ENCODE assay signal across 13 mouse cellular contexts in the genomic region with DNA sequence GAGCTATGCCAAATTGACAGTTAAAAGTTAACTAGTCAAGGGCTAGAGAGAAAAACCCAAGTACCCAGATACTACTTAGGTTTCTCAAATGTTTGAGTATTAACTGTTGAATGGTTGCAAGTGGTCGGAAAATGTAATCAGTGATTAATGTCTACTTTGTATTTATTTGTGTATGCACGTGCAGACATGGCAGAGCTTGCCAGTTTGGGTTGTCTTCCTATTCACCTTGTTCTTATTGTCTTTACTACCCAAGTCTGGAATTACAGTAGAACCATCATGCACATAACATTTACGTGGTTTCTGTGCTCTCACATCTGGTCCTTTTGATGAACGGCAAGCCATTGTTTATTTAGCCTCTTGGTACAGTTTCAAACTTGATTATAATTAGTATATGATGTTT. TPM values are rescaled to one million over a fixed set of nuclear protein-coding genes. Genes with fewer than 3 reads are reported as not detected.
DNase-seq lines count a peak whose midpoint lies in the region; ATAC-seq and TF ChIP-seq lines count a peak whose summit lies in the region.
"Had no signal": no experiment of that assay in that cellular context is flagged by ENCODE, and none has a peak within 500 bp of the region (broad histone marks: within the 10 kb centered on the region; RNA-seq: fewer than 3 reads in every experiment).

No protein-coding gene starts in this region.

- H3K4me1 ChIP-seq in kidney, adult 2 months (ENCODE audit: control insufficient read depth, insufficient read depth, low read length) = peaks cover 3% of the 10 kb centered on the region; the same call in 1 of the 2 replicates
- peaks cover 1 to 40% of the 10 kb centered on the region in 2 experiments; a peak in 2 of 4 replicates for H3K4me1 ChIP-seq in CH12.LX (ENCODE audit: control insufficient read depth in 1 of 2, insufficient read depth in 2 of 2)
- H3K4me1 ChIP-seq in intestine, postnatal 0 days (replicated peaks; ENCODE audit: control insufficient read depth, insufficient read depth, low read length) = no peaks in the 10 kb centered on the region

- no peak for TF ChIP-seq CTCF in kidney, adult 2 months (conservative IDR thresholded peaks at IDR 0.05; ENCODE audit: insufficient read depth, insufficient read length, low read depth, low read length)
- no peak for TF ChIP-seq CTCF in CH12.LX (conservative IDR thresholded peaks at IDR 0.05 in 1 of 2, IDR thresholded peaks at IDR 0.05 in 1 of 2; ENCODE audit: low read depth in 2 of 2, low read length in 2 of 2)
- TF ChIP-seq CTCF in intestine, postnatal 0 days (IDR thresholded peaks at IDR 0.05; ENCODE audit: low read depth) = no peak

- H3K4me3 ChIP-seq in kidney, adult 2 months (ENCODE audit: insufficient read depth, low read depth, low read length) = no peak overlapping the region
- peak overlapping the region in 2 of 3 experiments; percentile 61 to 94 for H3K4me3 ChIP-seq in CH12.LX (replicated peaks in 1 of 3; ENCODE audit: low read depth in 2 of 3, low read length in 2 of 3, poor library complexity in 1 of 3)
- no peak overlapping the region for H3K4me3 ChIP-seq in intestine, postnatal 0 days (ENCODE audit: low read depth, low read length)

- H3K27me3 ChIP-seq in kidney, adult 2 months (replicated peaks; ENCODE audit: control insufficient read depth, insufficient read depth, low read length) = no peaks in the 10 kb centered on the region
- H3K27me3 ChIP-seq in CH12.LX (replicated peaks) = no peaks in the 10 kb centered on the region
- H3K27me3 ChIP-seq in intestine, postnatal 0 days (replicated peaks; ENCODE audit: control insufficient read depth, insufficient read depth, low read length) = no peaks in the 10 kb centered on the region
- H3K27me3 ChIP-seq: Patski had no signal

- no peak for TF ChIP-seq POLR2A in kidney, adult 2 months (IDR thresholded peaks at IDR 0.05; ENCODE audit: low read depth, low read length)
- TF ChIP-seq POLR2A in CH12.LX (IDR thresholded peaks at IDR 0.05; ENCODE audit: low read depth, low read length) = no peak

- peaks cover 57% of the 10 kb centered on the region for H3K79me2 ChIP-seq in CH12.LX (replicated peaks; ENCODE audit: control insufficient read depth, extremely low read depth, insufficient read depth, poor library complexity, severe bottlenecking)

- peaks cover 18% of the 10 kb centered on the region for H3K36me3 ChIP-seq in kidney, adult 2 months (ENCODE audit: control insufficient read depth, insufficient read depth, low read length)
- peaks cover 47 to 67% of the 10 kb centered on the region in 2 experiments for H3K36me3 ChIP-seq in CH12.LX (replicated peaks in 1 of 2; ENCODE audit: control insufficient read depth in 1 of 2, insufficient read depth in 1 of 2, low read length in 1 of 2)
- H3K36me3 ChIP-seq in intestine, postnatal 0 days (ENCODE audit: control insufficient read depth, insufficient read depth) = peaks cover 42% of the 10 kb centered on the region

- no peak for ATAC-seq in intestine, postnatal 0 days
- ATAC-seq: Patski had no signal

- TF ChIP-seq RAD21 in CH12.LX (IDR thresholded peaks at IDR 0.05; ENCODE audit: low read depth, low read length) = no peak

- H3K9ac ChIP-seq in CH12.LX (ENCODE audit: insufficient read depth, low read depth) = peak overlapping the region; percentile 90
- H3K9ac ChIP-seq in intestine, postnatal 0 days (ENCODE audit: low read depth, low read length) = no peak overlapping the region

- dilution Hi-C loops in CH12.LX (cut with MboI; ENCODE audit: extremely low pct_ligation_motif_present, extremely low pct_unique_long_range_greater_than_20kb, low sequenced_read_pairs) = no loop called here

- DNase-seq in kidney, adult 2 months = peak; percentile 38
- no peak for DNase-seq in kidney, adult 11 months
- peak; percentile 16 for DNase-seq in 416B (ENCODE audit: low read depth)
- no peak for DNase-seq in CH12.LX (ENCODE audit: extremely low read depth)
- DNase-seq in spleen, postnatal 4 days (ENCODE audit: low spot score in 2 of 2) = no peak
- no peak for DNase-seq in urinary bladder, adult 2 months (ENCODE audit: low spot score)
- DNase-seq: adrenal gland, postnatal 36 days; cerebellum, adult 9-10 months; kidney, adult 8-10 months; spleen, adult 18-20 months; thymus, postnatal 4 days had no signal

- H3K4me2 ChIP-seq in CH12.LX (ENCODE audit: insufficient read depth, low read depth, poor library complexity, severe bottlenecking) = peak overlapping the region; percentile 98
- H3K4me2 ChIP-seq in intestine, postnatal 0 days (replicated peaks; ENCODE audit: low read depth) = peak overlapping the region; percentile 30; the same call in 1 of the 2 replicates

- no peaks in the 10 kb centered on the region for H3K9me3 ChIP-seq in CH12.LX (replicated peaks; ENCODE audit: low read length)
- no peaks in the 10 kb centered on the region for H3K9me3 ChIP-seq in intestine, postnatal 0 days (ENCODE audit: control insufficient read depth)

- TF ChIP-seq EP300 in CH12.LX (IDR thresholded peaks at IDR 0.05; ENCODE audit: low read length) = no peak

- H3K27ac ChIP-seq in kidney, adult 2 months (ENCODE audit: insufficient read depth, low read depth, low read length) = no peak overlapping the region
- H3K27ac ChIP-seq in CH12.LX (ENCODE audit: insufficient read depth, low read depth) = no peak overlapping the region
- no peak overlapping the region for H3K27ac ChIP-seq in intestine, postnatal 0 days (ENCODE audit: low read depth, low read length)

- in situ Hi-C loops in CH12.LX (cut with MboI; ENCODE audit: low pct_ligation_motif_present, low pct_unique_long_range_greater_than_20kb, low sequenced_read_pairs) = no loop called here

- 38% methylated on average over 4 of the region's 4 CpGs for WGBS in kidney, adult 2 months
- 39% methylated on average over 4 of the region's 4 CpGs for WGBS in intestine, postnatal 0 days

TF ChIP-seq in CH12.LX, 34 proteins besides CTCF, POLR2A, EP300 and RAD21:
- TF ChIP-seq CHD1 (IDR thresholded peaks at IDR 0.05; ENCODE audit: low read depth, low read length) = 0 out of 2 replicates have a peak, but pooled peaks have one; percentile 40
- no peak for TF ChIP-seq E2F4 (IDR thresholded peaks at IDR 0.05; ENCODE audit: insufficient replicate concordance, low read depth, low read length)
- TF ChIP-seq JUND (conservative IDR thresholded peaks at IDR 0.05; ENCODE audit: low read depth, low read length) = no peak
- peak; percentile 60 for TF ChIP-seq BHLHE40 (IDR thresholded peaks at IDR 0.05; ENCODE audit: low read depth, low read length)
- no peak for TF ChIP-seq ELF1 (IDR thresholded peaks at IDR 0.05; ENCODE audit: low read depth, low read length)
- TF ChIP-seq MXI1 (IDR thresholded peaks at IDR 0.05; ENCODE audit: low read depth, low read length) = peak; percentile 62; the same call in 1 of the 2 replicates
- TF ChIP-seq MYC (IDR thresholded peaks at IDR 0.05; ENCODE audit: low read depth, low read length) = no peak
- TF ChIP-seq SIN3A (IDR thresholded peaks at IDR 0.05; ENCODE audit: low read length) = peak; percentile 48; the same call in 1 of the 2 replicates
- no peak for TF ChIP-seq USF1 (IDR thresholded peaks at IDR 0.05; ENCODE audit: low read depth, low read length)
- TF ChIP-seq JUN (IDR thresholded peaks at IDR 0.05; ENCODE audit: insufficient read depth, low read depth, low read length) = no peak

RNA-seq across cellular contexts. Expression of a gene that starts 3.2 kb away (rescaled TPM):
- 137 and 184 TPM in 2 replicates for polyA plus RNA-seq in kidney, adult 2 months (2012; rRNA removed)
- 5.0 and 5.3 TPM in 2 replicates for total RNA-seq in CH12.LX (2012; rRNA removed)
- 10.9 and 12.0 TPM in 2 replicates for total RNA-seq in CH12.LX (2014; rRNA removed)
- polyA plus RNA-seq in CH12.LX (2012; ENCODE audit: insufficient read length, low read depth) = 20.2 and 22.4 TPM in 2 replicates
- polyA plus RNA-seq in intestine, postnatal 0 days (2015; fragmentation: Nextera tagmentation; extraction: Ambion mirVana) = 15.4 and 19.1 TPM in 2 replicates
- 50.2 and 50.7 TPM in 2 replicates for polyA plus RNA-seq in urinary bladder, adult 2 months (2012; rRNA removed)

RNA-seq across cellular contexts. Expression of a gene that starts 3.4 kb away (rescaled TPM):
- 8.9 and 11.5 TPM in 2 replicates for polyA plus RNA-seq in kidney, adult 2 months (2012; rRNA removed)
- 1,079 and 1,089 TPM in 2 replicates for total RNA-seq in CH12.LX (2012; rRNA removed)
- total RNA-seq in CH12.LX (2014; rRNA removed) = 249 and 299 TPM in 2 replicates
- 181 and 204 TPM in 2 replicates for polyA plus RNA-seq in CH12.LX (2012; ENCODE audit: insufficient read length, low read depth)
- polyA plus RNA-seq in intestine, postnatal 0 days (2015; fragmentation: Nextera tagmentation; extraction: Ambion mirVana) = 41.5 and 43.0 TPM in 2 replicates
- 55.9 and 65.1 TPM in 2 replicates for polyA plus RNA-seq in urinary bladder, adult 2 months (2012; rRNA removed)

RNA-seq across cellular contexts. Expression of a gene that starts 29.7 kb away (rescaled TPM):
- 20.5 and 21.3 TPM in 2 replicates for polyA plus RNA-seq in kidney, adult 2 months (2012; rRNA removed)
- total RNA-seq in CH12.LX (2012; rRNA removed) (35.5 and 39.7 TPM in 2 replicates), CH12.LX (2014; rRNA removed) (59.8 and 70.7 TPM in 2 replicates)
- 57.0 and 58.6 TPM in 2 replicates for polyA plus RNA-seq in CH12.LX (2012; ENCODE audit: insufficient read length, low read depth)
- 18.1 and 20.4 TPM in 2 replicates for polyA plus RNA-seq in intestine, postnatal 0 days (2015; fragmentation: Nextera tagmentation; extraction: Ambion mirVana)
- polyA plus RNA-seq in urinary bladder, adult 2 months (2012; rRNA removed) = 35.6 and 42.1 TPM in 2 replicates

RNA-seq across cellular contexts. Expression of a gene that starts 48.2 kb away (rescaled TPM):
- polyA plus RNA-seq in kidney, adult 2 months (2012; rRNA removed) = 2.9 and 3.1 TPM in 2 replicates
- total RNA-seq in CH12.LX (2012; rRNA removed) (20.4 and 23.8 TPM in 2 replicates), CH12.LX (2014; rRNA removed) (27.1 and 27.2 TPM in 2 replicates)
- 29.9 and 31.4 TPM in 2 replicates for polyA plus RNA-seq in CH12.LX (2012; ENCODE audit: insufficient read length, low read depth)
- 3.8 and 4.6 TPM in 2 replicates for polyA plus RNA-seq in intestine, postnatal 0 days (2015; fragmentation: Nextera tagmentation; extraction: Ambion mirVana)
- polyA plus RNA-seq in urinary bladder, adult 2 months (2012; rRNA removed) = 12.1 and 13.7 TPM in 2 replicates

Comparison
In these comparisons a context has a peak if more than half of its experiments do, and no peak if none do; other contexts are left out.
1. DNase-seq: peak in kidney, adult 2 months (single experiment) and 416B (single experiment); none in kidney, adult 11 months (single experiment), CH12.LX (single experiment), spleen, postnatal 4 days (0 of 2) and urinary bladder, adult 2 months (single experiment).
2. H3K4me3 ChIP-seq: peak in CH12.LX (2 of 3); none in kidney, adult 2 months (single experiment) and intestine, postnatal 0 days (single experiment).